Mouse (Mus musculus): ENCODE measurements around the gene Cfdp1. TPM values are rescaled to one million over a fixed set of nuclear protein-coding genes. Genes with fewer than 3 reads are reported as not detected.

The Cfdp1 gene
- polyA plus RNA-seq, 1 experiment from 2014 or later, result 201 TPM

GRCm38 (mm10) chr8:111813818-111814217 is 40.3 kb downstream of the Cfdp1 start:
- 99% methylated on average over 9 of the region's 9 CpGs for WGBS
- Histone ChIP-seq H3K36me3 (no peaks in the 10 kb centered on the region), H3K9ac (no peak overlapping the region), H3K4me2 (no peak overlapping the region), H3K27ac (replicated peaks) (no peak overlapping the region), H3K9me3 (no peaks in the 10 kb centered on the region), H3K4me3 (no peak overlapping the region), H3K4me1 (replicated peaks) (peaks cover 4% of the 10 kb centered on the region), H3K27me3 (no peaks in the 10 kb centered on the region)
- no peak for ATAC-seq (ENCODE audit: low FRiP score, low read depth)

- no peaks in the 10 kb centered on the region for H3K36me3 ChIP-seq
- no peak overlapping the region for H3K4me3 ChIP-seq
- H3K27ac ChIP-seq (replicated peaks), result no peak overlapping the region
- no peak; the same call in 1 of the 2 replicates for ATAC-seq (ENCODE audit: low FRiP score, low read depth)
- peaks cover 4% of the 10 kb centered on the region for H3K4me1 ChIP-seq (replicated peaks)
- no peaks in the 10 kb centered on the region for H3K9me3 ChIP-seq
- H3K9ac ChIP-seq, result no peak overlapping the region
- no peaks in the 10 kb centered on the region for H3K27me3 ChIP-seq
- WGBS, result 80% methylated on average over 1 of the region's 1 CpGs
- no peak overlapping the region for H3K4me2 ChIP-seq
Measured at GRCm38 (mm10) chr8:111812835-111813234, 41.3 kb downstream of the Cfdp1 start.

- Histone ChIP-seq H3K9me3 (no peaks in the 10 kb centered on the region), H3K4me1 (replicated peaks) (peaks cover 4% of the 10 kb centered on the region), H3K36me3 (no peaks in the 10 kb centered on the region), H3K27me3 (no peaks in the 10 kb centered on the region), H3K27ac (replicated peaks) (no peak overlapping the region), H3K4me2 (no peak overlapping the region), H3K4me3 (no peak overlapping the region), H3K9ac (no peak overlapping the region)
- 89% methylated on average over 2 of the region's 2 CpGs for WGBS
- ATAC-seq (ENCODE audit: low FRiP score, low read depth), result no peak
Measured at GRCm38 (mm10) chr8:111810656-111811336, 43.3 kb downstream of the Cfdp1 start.

- H3K36me3 ChIP-seq, result no peaks in the 10 kb centered on the region
- H3K4me3 ChIP-seq, result no peak overlapping the region
- H3K4me1 ChIP-seq (replicated peaks), result peaks cover 4% of the 10 kb centered on the region
- no peak overlapping the region for H3K9ac ChIP-seq
- peak overlapping the region; percentile 31 for H3K27ac ChIP-seq (replicated peaks)
- 72% methylated on average over 3 of the region's 3 CpGs for WGBS
- no peaks in the 10 kb centered on the region for H3K9me3 ChIP-seq
- no peaks in the 10 kb centered on the region for H3K27me3 ChIP-seq
- no peak overlapping the region for H3K4me2 ChIP-seq
- no peak for ATAC-seq (ENCODE audit: low FRiP score, low read depth)
Measured at GRCm38 (mm10) chr8:111808891-111809622, 45.0 kb downstream of the Cfdp1 start.

GRCm38 (mm10) chr8:111808006-111808405 is 46.1 kb downstream of the Cfdp1 start:
- peaks cover 4% of the 10 kb centered on the region for H3K4me1 ChIP-seq (replicated peaks)
- no peak overlapping the region for H3K9ac ChIP-seq
- H3K4me2 ChIP-seq, result no peak overlapping the region
- ATAC-seq (ENCODE audit: low FRiP score, low read depth), result no peak
- H3K36me3 ChIP-seq, result no peaks in the 10 kb centered on the region
- H3K27ac ChIP-seq (replicated peaks), result no peak overlapping the region
- no peak overlapping the region for H3K4me3 ChIP-seq
- no peaks in the 10 kb centered on the region for H3K9me3 ChIP-seq
- 88% methylated on average over 3 of the region's 3 CpGs for WGBS
- H3K27me3 ChIP-seq, result no peaks in the 10 kb centered on the region

- Histone ChIP-seq H3K36me3 (no peaks in the 10 kb centered on the region), H3K4me2 (no peak overlapping the region), H3K4me3 (no peak overlapping the region), H3K9ac (no peak overlapping the region), H3K4me1 (replicated peaks) (no peaks in the 10 kb centered on the region), H3K9me3 (no peaks in the 10 kb centered on the region), H3K27ac (replicated peaks) (no peak overlapping the region), H3K27me3 (no peaks in the 10 kb centered on the region)
- no peak for ATAC-seq (ENCODE audit: low FRiP score, low read depth)
- WGBS, result 77% methylated on average over 8 of the region's 8 CpGs
Measured at GRCm38 (mm10) chr8:111803362-111803761, 50.7 kb downstream of the Cfdp1 start.

- Histone ChIP-seq H3K36me3 (no peaks in the 10 kb centered on the region), H3K9me3 (no peaks in the 10 kb centered on the region), H3K4me1 (replicated peaks) (no peaks in the 10 kb centered on the region), H3K4me2 (no peak overlapping the region), H3K9ac (no peak overlapping the region), H3K27ac (replicated peaks) (peak overlapping the region; percentile 49), H3K27me3 (no peaks in the 10 kb centered on the region), H3K4me3 (no peak overlapping the region)
- WGBS, result 70% methylated on average over 7 of the region's 7 CpGs
- no peak for ATAC-seq (ENCODE audit: low FRiP score, low read depth)
Measured at GRCm38 (mm10) chr8:111802256-111802655, 51.8 kb downstream of the Cfdp1 start.

- Histone ChIP-seq H3K9me3 (no peaks in the 10 kb centered on the region), H3K27ac (replicated peaks) (0 out of 2 replicates have a peak overlapping the region, but pooled peaks have one; percentile 49)
Measured at GRCm38 (mm10) chr8:111801456-111801855, 52.6 kb downstream of the Cfdp1 start.

GRCm38 (mm10) chr8:111796528-111796927 is 57.6 kb downstream of the Cfdp1 start:
- Histone ChIP-seq H3K27ac (replicated peaks) (no peak overlapping the region), H3K27me3 (no peaks in the 10 kb centered on the region), H3K9me3 (no peaks in the 10 kb centered on the region), H3K9ac (no peak overlapping the region), H3K4me3 (no peak overlapping the region), H3K36me3 (no peaks in the 10 kb centered on the region), H3K4me1 (replicated peaks) (peaks cover 11% of the 10 kb centered on the region), H3K4me2 (no peak overlapping the region)
- WGBS, result 49% methylated on average over 1 of the region's 1 CpGs
- ATAC-seq (ENCODE audit: low FRiP score, low read depth), result no peak

More at GRCm38 (mm10) chr8:111801456-111801855, 52.6 kb downstream of the Cfdp1 start:
- WGBS, result 58% methylated on average over 6 of the region's 6 CpGs
- Histone ChIP-seq H3K27me3 (no peaks in the 10 kb centered on the region), H3K4me3 (no peak overlapping the region), H3K36me3 (no peaks in the 10 kb centered on the region), H3K4me2 (no peak overlapping the region), H3K9ac (no peak overlapping the region), H3K4me1 (replicated peaks) (no peaks in the 10 kb centered on the region)
- no peak for ATAC-seq (ENCODE audit: low FRiP score, low read depth)

- WGBS, result 74% methylated on average over 3 of the region's 3 CpGs
- no peaks in the 10 kb centered on the region for H3K27me3 ChIP-seq
- no peak overlapping the region for H3K27ac ChIP-seq (replicated peaks)
- H3K4me3 ChIP-seq, result no peak overlapping the region
- peaks cover 15% of the 10 kb centered on the region for H3K4me1 ChIP-seq (replicated peaks)
- no peaks in the 10 kb centered on the region for H3K36me3 ChIP-seq
- H3K4me2 ChIP-seq, result no peak overlapping the region
- no peaks in the 10 kb centered on the region for H3K9me3 ChIP-seq
- H3K9ac ChIP-seq, result no peak overlapping the region
- ATAC-seq (ENCODE audit: low FRiP score, low read depth), result no peak
Measured at GRCm38 (mm10) chr8:111793324-111793917, 60.7 kb downstream of the Cfdp1 start.

- H3K9ac ChIP-seq, result no peak overlapping the region
- H3K9me3 ChIP-seq, result no peaks in the 10 kb centered on the region
- H3K27ac ChIP-seq (replicated peaks), result no peak overlapping the region
- no peaks in the 10 kb centered on the region for H3K27me3 ChIP-seq
- no peak for ATAC-seq (ENCODE audit: low FRiP score, low read depth)
- no peak overlapping the region for H3K4me2 ChIP-seq
- H3K4me1 ChIP-seq (replicated peaks), result peaks cover 40% of the 10 kb centered on the region
- H3K36me3 ChIP-seq, result no peaks in the 10 kb centered on the region
- H3K4me3 ChIP-seq, result no peak overlapping the region
Measured at GRCm38 (mm10) chr8:111789639-111790038, 64.5 kb downstream of the Cfdp1 start.

GRCm38 (mm10) chr8:111789200-111789599 is 64.9 kb downstream of the Cfdp1 start:
- WGBS, result 31% methylated on average over 4 of the region's 4 CpGs

More at GRCm38 (mm10) chr8:111789200-111789599, 64.9 kb downstream of the Cfdp1 start:
- no peak for ATAC-seq (ENCODE audit: low FRiP score, low read depth)
- Histone ChIP-seq H3K4me3 (no peak overlapping the region), H3K9me3 (no peaks in the 10 kb centered on the region), H3K4me2 (no peak overlapping the region), H3K9ac (no peak overlapping the region), H3K27ac (replicated peaks) (no peak overlapping the region), H3K27me3 (no peaks in the 10 kb centered on the region), H3K4me1 (replicated peaks) (peaks cover 39% of the 10 kb centered on the region), H3K36me3 (no peaks in the 10 kb centered on the region)
